Mouse (Mus musculus): Measurements from ENCODE around the gene Ogdhl. TPM values are rescaled to one million over a fixed set of nuclear protein-coding genes. Genes with fewer than 3 reads are reported as not detected.
"Not testable (repeated sequence)": the region's sequence is repeated elsewhere in the genome, so short reads cannot be mapped to it uniquely, and the experiment has no call there.

Gene Ogdhl
- polyA plus RNA-seq, 1 experiment, result 74.6 TPM

GRCm38 (mm10) chr14:32332515-32333445 is 11.0 kb downstream of the Ogdhl start:
- H3K4me3 ChIP-seq (ENCODE audit: insufficient read depth, low read length), result no peak overlapping the region
- TF ChIP-seq CTCF (IDR thresholded peaks at IDR 0.05; ENCODE audit: extremely low read depth, insufficient read depth, low read length) (no peak), POLR2A (IDR thresholded peaks at IDR 0.05; ENCODE audit: extremely low read depth, insufficient read depth, low read length) (no peak)
- H3K4me1 ChIP-seq (ENCODE audit: control insufficient read depth, insufficient read depth, low read length), result peaks cover 3% of the 10 kb centered on the region; the same call in 1 of the 2 replicates
- no peak overlapping the region for H3K27ac ChIP-seq (ENCODE audit: insufficient read depth, low read length)

GRCm38 (mm10) chr14:32336021-32336420 is 14.2 kb downstream of the Ogdhl start:
- TF ChIP-seq CTCF (IDR thresholded peaks at IDR 0.05; ENCODE audit: extremely low read depth, insufficient read depth, low read length) (no peak), POLR2A (IDR thresholded peaks at IDR 0.05; ENCODE audit: extremely low read depth, insufficient read depth, low read length) (no peak)
- Histone ChIP-seq H3K4me1 (ENCODE audit: control insufficient read depth, insufficient read depth, low read length) (0 out of 2 replicates have a peak, but pooled peaks cover 1% of the 10 kb centered on the region), H3K4me3 (ENCODE audit: insufficient read depth, low read length) (no peak overlapping the region), H3K27ac (ENCODE audit: insufficient read depth, low read length) (no peak overlapping the region)

GRCm38 (mm10) chr14:32336547-32336946 is 14.7 kb downstream of the Ogdhl start:
- Histone ChIP-seq H3K27ac (ENCODE audit: insufficient read depth, low read length) (no peak overlapping the region), H3K4me3 (ENCODE audit: insufficient read depth, low read length) (no peak overlapping the region), H3K4me1 (ENCODE audit: control insufficient read depth, insufficient read depth, low read length) (0 out of 2 replicates have a peak, but pooled peaks cover 1% of the 10 kb centered on the region)
- TF ChIP-seq POLR2A (IDR thresholded peaks at IDR 0.05; ENCODE audit: extremely low read depth, insufficient read depth, low read length), result no peak
- no peak for TF ChIP-seq CTCF (IDR thresholded peaks at IDR 0.05; ENCODE audit: extremely low read depth, insufficient read depth, low read length)

GRCm38 (mm10) chr14:32341823-32342222 is 20.0 kb downstream of the Ogdhl start:
- TF ChIP-seq POLR2A (IDR thresholded peaks at IDR 0.05; ENCODE audit: extremely low read depth, insufficient read depth, low read length) (no peak), CTCF (IDR thresholded peaks at IDR 0.05; ENCODE audit: extremely low read depth, insufficient read depth, low read length) (no peak)
- Histone ChIP-seq H3K4me3 (ENCODE audit: insufficient read depth, low read length) (no peak overlapping the region), H3K4me1 (ENCODE audit: control insufficient read depth, insufficient read depth, low read length) (no peaks in the 10 kb centered on the region), H3K27ac (ENCODE audit: insufficient read depth, low read length) (no peak overlapping the region)

GRCm38 (mm10) chr14:32344176-32344575 is 22.4 kb downstream of the Ogdhl start:
- Histone ChIP-seq H3K27ac (ENCODE audit: insufficient read depth, low read length) (no peak overlapping the region), H3K4me1 (ENCODE audit: control insufficient read depth, insufficient read depth, low read length) (no peaks in the 10 kb centered on the region), H3K4me3 (ENCODE audit: insufficient read depth, low read length) (no peak overlapping the region)
- TF ChIP-seq CTCF (IDR thresholded peaks at IDR 0.05; ENCODE audit: extremely low read depth, insufficient read depth, low read length) (no peak), POLR2A (IDR thresholded peaks at IDR 0.05; ENCODE audit: extremely low read depth, insufficient read depth, low read length) (no peak)

GRCm38 (mm10) chr14:32344694-32345093 is 22.9 kb downstream of the Ogdhl start:
- no peak for TF ChIP-seq POLR2A (IDR thresholded peaks at IDR 0.05; ENCODE audit: extremely low read depth, insufficient read depth, low read length)
- TF ChIP-seq CTCF (IDR thresholded peaks at IDR 0.05; ENCODE audit: extremely low read depth, insufficient read depth, low read length), result no peak
- Histone ChIP-seq H3K27ac (ENCODE audit: insufficient read depth, low read length) (no peak overlapping the region), H3K4me1 (ENCODE audit: control insufficient read depth, insufficient read depth, low read length) (no peaks in the 10 kb centered on the region), H3K4me3 (ENCODE audit: insufficient read depth, low read length) (no peak overlapping the region)

GRCm38 (mm10) chr14:32347307-32347706 is 25.5 kb downstream of the Ogdhl start:
- H3K27ac ChIP-seq (ENCODE audit: insufficient read depth, low read length), result no peak overlapping the region
- TF ChIP-seq CTCF (IDR thresholded peaks at IDR 0.05; ENCODE audit: extremely low read depth, insufficient read depth, low read length), result no peak
- TF ChIP-seq POLR2A (IDR thresholded peaks at IDR 0.05; ENCODE audit: extremely low read depth, insufficient read depth, low read length), result no peak
- H3K4me3 ChIP-seq (ENCODE audit: insufficient read depth, low read length), result no peak overlapping the region
- H3K4me1 ChIP-seq (ENCODE audit: control insufficient read depth, insufficient read depth, low read length), result no peaks in the 10 kb centered on the region

- not testable (repeated sequence) for H3K4me3 ChIP-seq (ENCODE audit: insufficient read depth, low read length); H3K27ac ChIP-seq (ENCODE audit: insufficient read depth, low read length); H3K4me1 ChIP-seq (ENCODE audit: control insufficient read depth, insufficient read depth, low read length)
Observed at GRCm38 (mm10) chr14:32351181-32351920, 29.5 kb downstream of the Ogdhl start.

- Histone ChIP-seq H3K27ac (ENCODE audit: insufficient read depth, low read length) (no peak overlapping the region), H3K4me1 (ENCODE audit: control insufficient read depth, insufficient read depth, low read length) (no peaks in the 10 kb centered on the region), H3K4me3 (ENCODE audit: insufficient read depth, low read length) (no peak overlapping the region)
- TF ChIP-seq POLR2A (IDR thresholded peaks at IDR 0.05; ENCODE audit: extremely low read depth, insufficient read depth, low read length) (no peak), CTCF (IDR thresholded peaks at IDR 0.05; ENCODE audit: extremely low read depth, insufficient read depth, low read length) (no peak)
Observed at GRCm38 (mm10) chr14:32364359-32364758, 42.5 kb downstream of the Ogdhl start.
